Mouse (Mus musculus) frontal cortex, adult (tissue): Measurements from ENCODE around the gene Tmem150a.

Experiments used
- ATAC-seq: cut with Nextera tagmentation; 2 replicates; pipeline ENCODE4 v1.9.2; 2017; ENCODE audit warnings: mild to moderate bottlenecking, moderate library complexity, mixed read lengths; ENCODE audit not compliant: low TSS enrichment

Gene Tmem150a

DNA sequence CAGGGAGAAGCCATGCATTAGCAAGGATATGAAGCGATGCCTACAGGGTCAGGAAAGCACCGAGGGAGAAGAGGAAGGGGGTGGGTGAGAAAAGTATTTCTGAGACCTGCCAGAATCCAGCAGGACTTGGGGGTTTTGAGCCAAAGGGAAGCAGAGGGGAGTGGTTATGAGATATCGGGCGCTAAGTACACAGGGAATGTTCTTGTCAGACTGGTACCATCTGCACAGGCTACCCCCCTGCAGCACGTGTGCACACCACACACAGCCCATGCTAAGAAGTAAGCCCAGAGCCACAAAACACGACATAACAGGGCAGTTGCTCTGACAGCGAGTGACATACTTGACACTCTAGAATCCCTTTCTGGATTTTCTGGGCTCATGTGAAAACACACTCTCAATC, 19.0 kb downstream of the Tmem150a start:
- no peak for ATAC-seq

DNA sequence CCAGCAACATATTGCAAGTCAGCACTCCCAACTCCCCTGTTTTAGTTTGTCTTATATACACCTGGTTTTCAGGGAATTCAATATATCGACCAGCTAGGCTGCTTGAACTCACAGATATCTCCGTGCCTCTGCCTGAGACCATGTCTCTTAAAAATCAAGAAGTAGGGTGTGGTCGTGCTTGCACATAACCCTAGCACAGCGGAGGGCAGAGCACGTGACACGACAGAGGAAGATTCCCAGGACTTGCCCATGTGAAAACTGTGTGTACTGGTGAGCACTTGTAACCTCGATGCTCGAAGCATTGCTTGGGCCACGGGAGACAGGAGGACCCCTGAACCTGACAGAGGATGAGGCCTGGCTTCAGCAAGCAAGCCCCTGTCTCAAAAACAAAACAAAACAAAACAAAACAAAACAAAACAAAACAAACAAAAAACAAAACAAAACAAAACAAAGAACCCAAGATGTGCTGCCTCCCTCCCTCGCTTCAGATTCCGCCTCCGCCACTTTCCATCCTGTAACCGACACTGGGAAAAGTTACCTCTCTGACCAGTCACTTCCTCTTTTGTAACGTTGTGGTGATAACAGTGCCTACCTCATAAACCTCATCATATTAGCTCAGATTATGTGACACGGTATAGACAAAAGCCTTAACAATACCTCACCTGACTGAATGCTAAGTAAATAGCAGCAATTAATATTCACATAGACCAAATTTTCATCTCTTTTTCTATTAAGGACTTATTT, 19.7 kb downstream of the Tmem150a start:
- ATAC-seq = no peak

DNA sequence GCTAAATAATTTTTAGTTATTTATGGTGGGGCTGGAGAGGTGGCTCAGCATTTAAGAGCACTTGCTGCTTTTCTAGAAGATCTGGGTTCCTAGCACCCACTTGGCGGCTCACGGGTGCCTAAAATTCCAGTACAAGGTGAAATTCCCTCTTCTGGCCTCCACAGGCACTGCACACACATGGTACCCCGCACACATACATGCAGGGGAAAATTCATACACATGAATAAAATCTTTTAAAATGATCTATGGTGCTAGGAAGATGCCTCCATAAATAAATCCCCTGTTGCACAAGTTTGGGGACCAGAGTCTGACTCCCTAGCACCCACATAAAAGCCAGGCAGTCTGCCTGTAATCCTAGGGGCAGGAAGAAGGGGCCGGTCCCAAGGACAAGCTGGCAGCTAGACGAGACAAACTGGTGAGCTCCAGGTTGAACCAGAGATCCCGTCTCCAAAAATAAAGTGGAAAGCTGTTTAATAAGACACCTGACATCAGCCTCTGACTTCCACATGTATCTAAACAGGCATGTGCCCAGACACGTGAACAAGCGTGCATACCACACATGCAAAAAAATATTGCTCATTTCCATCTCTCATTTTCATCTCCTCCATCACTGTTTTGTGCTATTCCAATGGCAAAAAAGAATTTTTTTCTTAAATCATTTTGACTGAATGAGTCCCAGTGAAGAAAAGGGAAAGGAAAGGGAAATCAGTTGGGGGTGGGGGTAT, 23.4 kb downstream of the Tmem150a start:
- ATAC-seq = no peak

DNA sequence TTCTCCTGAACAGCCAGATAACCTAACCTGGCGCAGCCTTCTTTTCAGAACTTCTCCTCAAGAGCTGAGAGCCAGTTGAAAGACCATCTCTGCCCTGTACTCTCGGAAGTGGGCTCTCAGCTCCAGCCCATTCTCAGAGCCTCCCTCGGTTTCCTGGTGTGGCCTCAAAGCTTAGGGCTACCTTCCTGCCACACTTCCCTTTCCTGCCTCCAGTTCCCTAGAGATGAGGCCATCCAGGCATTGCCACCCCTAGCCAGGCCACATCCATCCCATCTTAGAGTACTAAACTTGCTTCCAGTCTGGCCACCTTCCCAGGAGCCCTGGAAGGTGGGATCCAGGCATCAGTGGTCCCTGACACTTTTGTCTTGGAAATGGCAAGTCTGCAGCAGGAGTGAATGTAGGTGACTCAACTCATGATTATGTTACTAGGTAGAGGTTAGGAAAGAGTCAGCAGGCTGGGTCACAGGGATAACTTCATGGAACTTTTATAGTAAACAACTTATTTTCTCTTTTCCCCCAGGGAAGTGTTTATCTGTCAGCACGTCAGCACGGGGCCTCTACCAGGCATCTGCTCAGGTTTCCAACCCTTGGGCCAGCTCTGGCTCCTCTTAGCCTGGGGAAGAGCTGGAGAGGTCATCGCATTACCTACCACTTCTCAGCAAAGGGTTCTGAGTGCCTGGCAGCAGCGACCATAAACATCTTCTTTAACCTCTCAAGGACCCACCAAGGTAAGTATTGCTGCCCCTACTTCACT, 24.3 kb downstream of the Tmem150a start:
- ATAC-seq = no peak

DNA sequence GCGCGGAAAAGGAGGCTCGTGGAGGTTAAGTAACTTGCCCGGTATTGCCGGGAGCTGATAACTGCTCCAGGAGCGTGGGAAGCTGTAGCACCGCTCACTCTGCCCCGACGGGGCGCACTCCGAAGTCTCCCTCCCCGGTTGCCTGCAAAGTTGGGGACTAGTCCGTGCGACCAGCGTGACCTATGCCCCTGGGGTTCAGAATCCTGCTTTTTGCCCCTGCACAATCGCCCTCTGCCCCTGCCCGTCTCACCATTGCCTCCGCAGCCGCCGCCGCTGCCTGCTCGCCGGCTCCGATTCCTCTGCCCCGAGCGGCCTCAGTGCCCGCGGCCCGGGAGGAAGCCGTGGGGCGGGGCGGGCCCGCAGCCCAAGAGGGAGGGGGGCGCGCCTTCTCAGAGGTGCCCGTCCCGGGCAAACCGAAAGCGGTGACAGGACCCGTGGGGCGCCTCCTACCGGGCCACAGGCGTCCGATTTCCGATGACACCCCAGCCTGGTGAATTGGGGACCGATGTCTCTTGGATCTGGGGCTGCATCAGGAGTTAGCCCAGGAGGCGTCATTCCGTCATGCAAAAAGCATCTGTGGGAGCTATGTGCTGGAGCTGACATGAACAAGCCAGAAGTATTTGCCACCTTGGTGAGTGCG, 25.0 kb downstream of the Tmem150a start, which contains the start of gene Vamp5:
Vamp5 (minus strand) TSS at position 338 of the 640 bp plus-strand sequence.
- ATAC-seq = peak; percentile 57

DNA sequence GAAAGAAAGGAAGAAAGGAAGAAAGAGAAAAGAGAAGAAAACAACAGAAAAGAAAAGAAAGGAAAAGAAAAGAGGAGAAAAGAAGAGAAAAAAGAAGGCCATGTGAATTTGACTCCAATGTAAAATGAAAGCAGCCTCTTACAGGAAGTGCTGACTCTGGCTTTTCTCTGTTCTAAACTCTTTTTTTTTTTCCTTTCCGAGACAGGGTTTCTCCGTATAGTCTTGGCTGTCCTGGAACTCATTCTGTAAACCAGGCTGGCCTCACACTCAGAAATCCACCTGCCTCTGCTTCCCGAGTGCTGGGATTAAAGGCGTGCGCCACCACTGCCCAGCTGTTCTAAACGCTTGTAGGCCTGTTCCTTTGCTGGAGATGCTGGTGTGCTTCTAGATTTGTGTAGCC, 27.2 kb downstream of the Tmem150a start:
- no peak for ATAC-seq

DNA sequence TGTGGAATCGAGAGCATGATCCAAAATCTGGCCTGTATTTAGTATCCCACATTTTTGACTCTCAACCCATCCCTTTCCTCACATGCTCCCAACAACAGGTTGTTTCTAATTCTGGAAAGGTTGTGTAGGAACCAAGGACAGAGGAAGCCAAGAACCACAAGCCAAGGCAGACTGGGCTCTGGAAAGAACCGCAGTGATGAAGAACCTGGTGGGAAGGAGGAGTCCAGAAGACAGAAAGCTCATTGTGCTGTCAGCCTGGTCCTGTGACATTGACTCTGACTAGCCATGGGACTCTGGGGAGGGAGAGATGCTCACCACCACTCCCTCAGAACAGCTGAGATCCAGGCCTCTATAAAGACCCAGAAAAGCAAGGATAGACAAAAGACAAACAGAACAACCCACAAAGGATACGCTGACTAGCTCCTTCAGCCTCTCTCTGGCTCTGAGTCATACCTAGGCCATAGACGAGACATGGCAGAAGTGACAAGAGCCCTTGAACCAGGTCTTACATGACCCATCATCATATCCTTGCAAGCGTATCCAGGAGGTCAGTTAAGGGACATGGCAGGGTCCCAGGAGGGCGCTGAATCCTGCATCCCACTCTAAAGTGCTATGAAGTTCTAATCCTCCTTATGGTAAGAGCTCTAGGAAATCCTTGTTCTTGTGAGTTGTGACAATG, 28.0 kb downstream of the Tmem150a start:
- no peak for ATAC-seq

DNA sequence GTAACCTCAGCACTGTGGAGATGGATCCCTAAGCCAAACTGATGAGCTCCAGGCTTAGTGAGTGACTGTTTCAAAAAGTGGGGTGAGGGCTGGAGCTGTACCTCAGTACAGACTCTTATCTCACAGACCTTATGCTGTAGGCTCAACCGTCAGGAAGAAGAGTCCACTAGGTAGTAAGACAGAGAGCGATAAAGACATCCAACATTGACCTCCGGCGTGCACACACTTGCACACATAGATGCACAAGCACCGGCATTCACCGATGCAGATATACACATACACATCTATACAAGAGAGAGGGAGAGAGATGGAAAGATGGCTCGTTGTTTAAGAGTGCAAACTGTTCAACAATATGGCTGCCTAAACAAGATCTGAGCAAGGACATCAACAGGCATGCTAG, 28.7 kb downstream of the Tmem150a start:
- ATAC-seq = no peak

DNA sequence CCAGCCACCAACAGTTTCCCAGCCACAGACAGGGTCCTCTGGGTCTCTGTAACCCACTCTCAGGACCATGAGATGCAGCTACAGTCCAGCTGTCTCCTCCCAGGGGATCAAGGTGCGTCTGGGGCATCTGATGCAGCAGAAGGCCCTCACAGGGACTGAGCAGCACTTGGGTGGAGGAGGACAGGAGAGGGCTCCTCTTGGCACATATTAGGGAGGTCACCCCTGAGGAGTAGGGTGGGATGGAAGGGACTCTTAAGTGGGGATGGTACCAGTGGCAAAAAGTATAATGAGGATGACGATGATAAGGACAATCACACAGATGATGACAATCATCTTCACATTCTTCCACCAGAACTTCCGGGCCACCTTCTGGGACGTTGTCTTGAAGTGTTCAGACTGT, 30.0 kb downstream of the Tmem150a start:
- ATAC-seq = no peak

DNA sequence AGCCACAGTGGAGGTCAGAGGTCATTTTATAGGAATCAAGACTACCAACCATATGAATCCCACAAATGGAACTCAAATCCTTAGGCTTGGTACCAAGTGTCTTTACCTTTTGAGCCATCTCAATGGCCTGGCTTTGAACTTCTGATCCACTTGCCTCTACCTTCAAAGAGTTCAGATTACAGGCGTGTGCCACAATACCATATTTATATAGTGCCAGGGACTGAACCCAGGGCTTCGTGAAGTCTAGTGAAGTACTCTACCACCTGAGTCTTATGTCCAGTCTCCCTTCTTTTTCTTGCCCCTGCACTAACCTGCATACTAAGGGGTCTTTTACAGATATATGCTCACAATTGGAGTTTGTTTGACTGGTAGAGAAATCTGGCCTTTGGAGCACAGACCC, 31.3 kb downstream of the Tmem150a start:
- no peak for ATAC-seq

DNA sequence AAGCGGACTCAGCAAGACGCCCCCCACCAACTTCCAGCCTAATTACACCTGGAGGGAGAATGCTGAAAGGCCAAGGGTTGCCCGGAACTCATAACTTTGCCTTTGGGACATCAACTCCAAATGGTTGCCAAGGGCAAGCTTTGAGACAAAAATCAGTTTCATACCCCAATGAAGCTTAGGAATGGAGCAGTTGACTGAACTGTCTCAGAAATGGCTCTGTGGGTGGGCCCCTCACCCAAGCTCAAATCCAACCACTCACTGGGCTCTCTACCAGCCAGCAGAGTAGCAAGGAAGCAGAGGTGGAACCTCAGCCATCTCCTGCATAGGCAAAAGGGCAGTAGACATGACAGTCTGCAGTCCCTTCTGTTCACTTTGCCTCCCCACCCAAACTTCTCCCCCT, 32.6 kb downstream of the Tmem150a start:
- ATAC-seq = no peak

DNA sequence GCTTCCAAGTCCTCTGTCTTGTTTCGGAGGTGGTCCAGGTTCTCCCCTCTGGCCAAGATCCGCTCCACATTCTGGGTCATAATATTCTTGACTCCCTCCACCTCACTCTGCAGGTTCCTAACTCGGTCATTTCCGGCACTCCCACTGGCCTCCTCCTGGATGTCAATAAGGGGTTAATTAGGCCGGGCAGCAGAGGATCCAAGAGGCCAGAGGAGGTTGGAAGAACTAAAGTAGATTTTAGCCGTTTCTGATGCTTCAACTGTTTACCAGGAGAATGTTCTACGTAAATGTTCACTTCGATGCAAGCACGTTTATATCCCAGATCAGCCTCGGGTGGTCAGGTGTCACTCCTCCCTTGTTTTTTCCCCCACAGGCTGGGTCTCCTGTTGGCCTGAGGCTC, 33.0 kb downstream of the Tmem150a start:
- ATAC-seq = no peak

DNA sequence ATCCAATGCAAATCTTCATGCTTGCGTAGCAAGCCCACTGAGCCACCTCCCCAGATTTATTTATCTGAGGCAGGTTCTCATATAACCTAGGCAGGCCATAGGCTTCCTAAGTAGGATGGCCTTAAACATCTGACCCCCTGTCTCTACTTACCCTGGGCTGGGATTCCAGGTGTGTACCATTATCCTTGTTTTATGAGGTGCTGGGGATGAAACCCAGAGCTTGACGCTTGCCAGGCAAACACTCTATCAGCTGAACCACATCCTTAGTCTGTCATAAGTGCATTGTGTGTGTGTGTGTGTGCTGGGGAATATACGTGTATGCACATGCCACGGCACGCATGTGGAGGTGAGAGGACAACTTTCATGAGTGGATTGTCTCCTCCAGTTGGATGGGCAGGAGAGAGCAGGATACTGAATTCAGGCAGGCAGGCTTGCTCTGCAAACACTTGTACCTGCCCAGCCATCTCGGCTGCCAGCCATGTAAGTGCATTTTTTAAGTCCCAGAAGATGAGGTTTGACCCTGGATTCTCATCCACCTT, 33.6 kb downstream of the Tmem150a start:
- ATAC-seq = no peak

DNA sequence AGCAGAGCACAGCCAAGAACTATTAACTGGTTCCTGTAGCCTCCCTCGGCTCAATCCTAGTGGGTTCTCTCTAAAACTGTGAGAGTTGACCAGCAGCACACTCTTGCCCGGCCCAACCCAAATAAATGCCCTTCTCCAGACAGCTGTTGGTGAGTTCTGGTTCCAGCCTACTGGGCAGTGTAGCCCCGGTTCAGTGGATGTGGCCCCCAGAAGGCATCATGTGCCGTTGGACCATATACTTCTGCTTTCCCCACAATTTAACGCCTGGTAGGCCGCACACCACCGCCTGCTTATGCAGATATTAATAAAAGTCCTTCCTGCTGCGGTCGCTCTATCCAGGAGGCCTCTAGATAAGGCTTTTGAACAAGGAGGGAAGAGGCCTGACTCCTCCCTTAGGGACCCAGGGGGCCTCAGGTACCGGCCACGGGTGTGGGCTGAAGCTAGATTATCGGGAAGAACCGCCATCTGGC, 34.3 kb downstream of the Tmem150a start:
- peak; percentile 8 for ATAC-seq

DNA sequence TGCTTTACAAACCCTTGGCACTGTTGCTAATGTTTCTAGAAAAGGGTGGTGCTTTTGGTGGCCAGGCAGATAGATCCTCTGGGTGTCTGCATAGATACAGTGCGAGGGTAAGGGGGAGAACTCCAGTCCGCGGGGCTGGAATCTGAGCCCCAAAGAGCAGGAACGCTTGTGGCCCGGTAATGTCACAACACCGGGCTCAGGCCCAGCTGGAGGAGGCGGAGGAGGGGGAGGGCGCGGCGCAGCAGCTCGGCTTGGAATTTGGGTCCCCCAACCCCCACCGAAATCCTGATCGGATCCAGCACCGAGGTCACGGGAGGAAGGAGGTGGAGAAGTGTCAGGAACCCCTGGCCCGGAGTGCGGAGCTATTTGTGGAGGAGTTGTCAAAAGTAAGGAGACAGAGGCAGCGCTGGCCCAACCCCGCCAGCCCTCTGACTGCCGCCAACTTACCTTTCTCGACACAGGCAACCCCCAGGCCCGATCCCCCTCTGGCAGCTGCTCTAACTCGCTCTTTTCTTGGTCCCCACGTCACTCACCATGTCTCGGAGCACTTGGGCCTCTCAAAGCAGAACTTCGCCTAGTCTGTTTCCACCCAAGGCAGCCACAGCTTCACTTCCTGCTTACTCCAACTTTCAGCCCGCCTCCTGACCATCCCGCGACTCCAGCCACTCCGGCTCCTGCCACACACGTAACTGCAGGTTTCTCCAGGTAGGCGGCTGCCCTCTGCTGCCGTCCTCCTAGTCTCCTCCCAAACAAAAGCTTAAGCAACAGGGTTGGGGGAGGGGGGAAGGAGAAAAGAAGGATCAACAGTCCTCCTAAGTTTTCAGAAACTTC, 34.9 kb downstream of the Tmem150a start, which contains the start of gene Vamp8:
Vamp8 (minus strand) TSS at position 763 of the 831 bp plus-strand sequence.
- ATAC-seq = peak; percentile 61

DNA sequence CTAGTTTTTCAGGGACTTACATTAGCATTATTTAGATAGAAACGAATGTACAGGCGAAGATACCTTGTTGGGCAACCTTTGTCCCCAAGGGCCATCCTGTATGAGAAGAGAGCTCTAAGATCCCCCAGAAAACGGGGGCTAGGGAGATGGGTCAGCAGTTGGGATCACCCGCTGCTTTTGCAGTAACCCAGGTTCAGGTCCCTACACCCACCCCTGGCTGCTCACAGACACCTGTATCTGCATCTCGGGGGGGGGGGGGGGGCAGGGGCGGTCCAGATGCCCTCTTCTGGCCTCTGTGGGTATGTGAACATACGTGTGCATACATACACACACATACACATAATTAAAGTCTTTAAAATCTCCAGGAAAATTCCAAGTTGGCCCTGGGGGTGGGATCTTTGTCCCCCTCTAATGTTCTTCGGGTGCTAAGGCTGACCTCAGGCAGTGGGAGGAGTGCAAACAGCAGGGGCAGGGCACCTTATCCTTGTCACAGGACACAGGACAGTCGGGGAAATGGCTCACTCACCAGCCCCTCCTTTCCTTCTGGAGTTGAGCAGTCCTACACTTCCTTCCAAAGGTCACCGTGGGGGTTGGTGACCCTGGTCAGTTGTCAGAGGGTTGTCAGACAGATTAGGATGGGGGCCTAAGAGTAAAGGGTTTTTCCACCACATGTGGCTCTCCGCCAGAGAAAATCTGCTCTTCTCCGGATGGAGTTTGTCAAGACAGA, 35.7 kb downstream of the Tmem150a start:
- ATAC-seq = no peak

DNA sequence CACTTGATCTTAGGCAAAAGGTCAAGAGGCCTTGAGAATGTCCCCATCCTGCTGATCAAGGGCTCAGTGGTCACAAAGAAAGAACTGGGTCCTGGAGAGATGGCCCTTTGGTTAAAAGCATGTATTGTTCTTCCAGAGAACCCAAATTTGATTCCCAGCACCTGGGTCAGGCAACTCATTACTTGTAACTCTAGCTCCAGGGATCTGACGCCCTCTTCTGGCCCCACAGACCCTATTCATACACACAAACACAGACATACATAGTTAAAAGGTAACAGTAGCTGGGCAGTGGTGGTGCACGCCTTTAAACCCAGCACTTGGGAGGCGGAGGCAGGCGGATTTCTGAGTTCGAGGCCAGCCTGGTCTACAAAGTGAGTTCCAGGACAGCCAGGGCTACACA, 37.1 kb downstream of the Tmem150a start:
- no peak for ATAC-seq

DNA sequence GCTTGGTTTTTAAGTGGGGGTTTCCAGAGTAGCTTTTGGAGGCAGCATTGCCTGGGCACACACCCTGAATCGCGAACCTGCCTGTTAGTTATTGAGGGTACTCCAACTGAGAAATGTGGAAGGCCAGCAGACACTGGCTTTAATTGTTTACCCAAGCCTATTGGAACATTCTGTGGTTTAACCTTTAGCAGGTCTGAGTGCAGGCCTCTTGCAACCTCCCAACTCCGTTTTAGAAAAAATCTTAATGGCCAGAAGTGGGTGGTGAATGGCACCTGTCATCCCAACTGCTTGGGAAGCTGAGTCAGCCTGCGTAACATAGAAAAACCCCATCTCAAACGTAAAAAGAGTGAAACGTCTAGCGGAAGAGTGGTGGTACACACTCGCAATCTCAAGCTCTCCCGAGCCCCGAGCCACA, 41.6 kb downstream of the Tmem150a start:
- no peak for ATAC-seq

DNA sequence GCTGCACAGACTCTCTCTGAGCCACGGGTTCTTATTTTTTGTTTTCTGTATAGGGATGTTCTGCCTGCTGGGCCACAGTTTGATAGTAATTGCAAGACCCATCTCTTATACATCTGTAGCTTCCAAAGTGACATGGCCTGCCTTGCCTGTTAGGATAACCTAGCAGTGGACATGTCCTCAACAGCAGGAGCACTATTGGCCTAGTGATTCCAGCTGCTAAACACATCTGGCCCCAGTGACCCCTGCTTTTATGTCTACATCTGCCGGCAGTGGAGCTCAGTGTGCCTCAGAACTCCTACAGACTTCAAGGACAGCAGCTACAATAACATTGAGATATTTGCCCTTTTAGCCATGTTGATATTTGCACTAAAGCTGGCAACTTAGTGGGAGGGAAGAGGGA, 44.7 kb downstream of the Tmem150a start:
- no peak for ATAC-seq
